Mouse (Mus musculus) cerebellum, postnatal 10 days (tissue): ENCODE measurements around the gene P2rx1.

Experiments used
- DNase-seq, 2 experiments: peaks; one replicate each; pipeline ENCODE4 v3.0.0; 2021; ENCODE audit warnings: mixed read lengths in 2 of 2

The P2rx1 gene

GRCm38 (mm10) chr11:72989044-72989443 lies 9.9 kb upstream of the P2rx1 start:
- no peak for DNase-seq

GRCm38 (mm10) chr11:72990688-72991087 lies 8.2 kb upstream of the P2rx1 start:
- no peak for DNase-seq

- no peak for DNase-seq
Observed at GRCm38 (mm10) chr11:72991961-72992360, 6.9 kb upstream of the P2rx1 start.

GRCm38 (mm10) chr11:72996346-72996745 lies 2.6 kb upstream of the P2rx1 start:
- DNase-seq, result no peak

GRCm38 (mm10) chr11:72996781-72997180 lies 2.1 kb upstream of the P2rx1 start:
- no peak for DNase-seq

GRCm38 (mm10) chr11:72997529-72998326 lies 1.2 kb upstream of the P2rx1 start:
- no peak for DNase-seq

- peak; percentile 80 to 83 for DNase-seq
Observed at GRCm38 (mm10) chr11:73001029-73001428, 2.1 kb downstream of the P2rx1 start.

- peak; percentile 73 to 76 for DNase-seq
Observed at GRCm38 (mm10) chr11:73006377-73006776, 7.5 kb downstream of the P2rx1 start.

- DNase-seq, result peak; percentile 48 to 52
Observed at GRCm38 (mm10) chr11:73007113-73007512, 8.2 kb downstream of the P2rx1 start.

GRCm38 (mm10) chr11:73007698-73008481 lies 9.0 kb downstream of the P2rx1 start:
- DNase-seq, result peak; percentile 76 to 78

GRCm38 (mm10) chr11:73008826-73009225 lies 9.9 kb downstream of the P2rx1 start:
- no peak for DNase-seq

- DNase-seq, result peak; percentile 76 to 86
Observed at GRCm38 (mm10) chr11:73009531-73010274, 10.8 kb downstream of the P2rx1 start.

GRCm38 (mm10) chr11:73013981-73014380 lies 15.1 kb downstream of the P2rx1 start:
- peak in 1 of 2 experiments; percentile 47 for DNase-seq

- DNase-seq, result peak; percentile 86 to 89
Observed at GRCm38 (mm10) chr11:73014831-73015344, 16.0 kb downstream of the P2rx1 start.

GRCm38 (mm10) chr11:73015391-73016102 lies 16.6 kb downstream of the P2rx1 start:
- DNase-seq, result peak; percentile 91 to 93

GRCm38 (mm10) chr11:73016103-73016420 lies 17.2 kb downstream of the P2rx1 start:
- peak; percentile 75 to 78 for DNase-seq

- DNase-seq, result peak; percentile 98 to 99
Observed at GRCm38 (mm10) chr11:73018471-73019146, 19.7 kb downstream of the P2rx1 start, which contains the start of gene Camkk1. Gene Camkk1, plus strand, starts transcription at chr11:73019008.

GRCm38 (mm10) chr11:73019147-73019795 lies 20.4 kb downstream of the P2rx1 start:
- DNase-seq, result peak; percentile 72 to 73

- DNase-seq, result no peak
Observed at GRCm38 (mm10) chr11:73020953-73021800, 22.3 kb downstream of the P2rx1 start.

GRCm38 (mm10) chr11:73023099-73023498 lies 24.2 kb downstream of the P2rx1 start:
- DNase-seq, result peak; percentile 61 to 64
